Mouse (Mus musculus): ENCODE measurements around the gene Nae1.

DNA sequence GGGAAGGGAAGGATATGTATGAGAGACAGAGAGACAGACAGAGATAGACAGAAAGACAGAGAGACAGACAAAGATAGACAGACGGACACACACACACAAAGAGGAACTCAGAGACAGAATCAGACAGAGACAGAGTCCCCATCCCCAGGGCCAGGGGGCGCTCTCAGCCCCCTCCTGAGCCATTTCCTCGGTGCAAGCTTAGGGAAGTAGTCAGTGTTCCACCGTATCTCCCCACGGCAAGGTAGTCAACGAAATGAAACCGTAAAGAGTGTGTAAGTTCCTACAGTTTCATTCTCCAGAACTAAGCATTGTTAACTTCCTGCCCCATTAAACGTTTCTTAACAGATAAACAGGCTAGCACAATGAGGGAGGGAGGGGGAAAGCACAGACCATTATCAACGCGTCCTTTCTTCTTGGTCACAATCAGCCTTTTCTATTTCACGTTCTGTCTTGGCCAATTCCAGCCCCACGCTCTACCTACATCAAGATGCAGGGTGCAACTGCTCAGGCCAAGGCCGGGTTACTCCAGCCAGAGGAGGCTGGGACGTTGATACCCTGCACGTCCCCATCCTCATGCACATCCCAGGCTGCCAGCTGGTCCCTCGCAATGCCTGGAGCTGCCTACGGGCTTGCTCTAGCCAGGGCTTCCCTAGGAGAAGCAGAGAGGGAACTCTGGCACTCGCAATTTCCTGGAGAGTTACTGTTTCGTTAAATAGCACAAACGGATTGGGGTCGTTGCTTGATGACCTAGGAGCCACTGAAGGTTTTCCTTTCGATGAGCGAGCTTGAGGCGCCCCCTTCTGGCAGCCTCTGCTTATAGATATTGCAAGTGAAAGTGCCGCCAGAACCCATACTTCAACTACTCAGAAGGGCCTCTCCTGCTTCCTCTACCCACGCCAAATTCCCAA lies 36.3 kb upstream of the Nae1 start:
- no peak for TF ChIP-seq POLR2A (IDR thresholded peaks at IDR 0.05; ENCODE audit: borderline replicate concordance, low read depth, low read length)
- TF ChIP-seq CTCF (IDR thresholded peaks at IDR 0.05; ENCODE audit: low read depth, low read length), result peak; percentile 79

Measured in bone marrow macrophage, adult 2 months (primary cell).